Mouse (Mus musculus): Measurements from ENCODE around the gene Rec8. TPM values are rescaled to one million over a fixed set of nuclear protein-coding genes. Genes with fewer than 3 reads are reported as not detected.
A peak's percentile ranks its signal among the peaks of the same experiment; 100 is the strongest.

Gene Rec8
- total RNA-seq, 4 experiments from 2014 or later = 12.0 to 18.1 (median 13.1) TPM

- no peak for DNase-seq
These were observed 23.5 kb downstream of the Rec8 start for GRCm38 (mm10) chr14:55641291-55641690.

DNA sequence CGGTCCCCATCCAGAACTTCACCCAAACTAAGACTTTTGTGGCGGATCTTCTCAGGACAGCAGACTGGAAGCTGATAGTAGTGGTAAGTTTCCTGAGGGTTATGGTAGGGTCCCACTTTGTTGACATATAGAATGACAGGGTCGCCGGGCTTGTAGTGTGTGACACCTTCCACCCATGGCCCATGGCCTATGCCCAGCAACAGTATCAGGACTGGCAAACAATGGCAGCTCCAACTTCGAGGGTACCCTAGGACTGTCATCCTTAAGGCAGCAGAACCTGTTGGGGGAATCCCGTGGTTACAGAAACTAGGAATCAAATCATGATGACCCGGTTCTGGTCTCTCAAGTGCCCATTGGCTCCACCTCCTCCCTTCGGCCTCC is 24.8 kb downstream of the Rec8 start:
- DNase-seq = no peak

DNA sequence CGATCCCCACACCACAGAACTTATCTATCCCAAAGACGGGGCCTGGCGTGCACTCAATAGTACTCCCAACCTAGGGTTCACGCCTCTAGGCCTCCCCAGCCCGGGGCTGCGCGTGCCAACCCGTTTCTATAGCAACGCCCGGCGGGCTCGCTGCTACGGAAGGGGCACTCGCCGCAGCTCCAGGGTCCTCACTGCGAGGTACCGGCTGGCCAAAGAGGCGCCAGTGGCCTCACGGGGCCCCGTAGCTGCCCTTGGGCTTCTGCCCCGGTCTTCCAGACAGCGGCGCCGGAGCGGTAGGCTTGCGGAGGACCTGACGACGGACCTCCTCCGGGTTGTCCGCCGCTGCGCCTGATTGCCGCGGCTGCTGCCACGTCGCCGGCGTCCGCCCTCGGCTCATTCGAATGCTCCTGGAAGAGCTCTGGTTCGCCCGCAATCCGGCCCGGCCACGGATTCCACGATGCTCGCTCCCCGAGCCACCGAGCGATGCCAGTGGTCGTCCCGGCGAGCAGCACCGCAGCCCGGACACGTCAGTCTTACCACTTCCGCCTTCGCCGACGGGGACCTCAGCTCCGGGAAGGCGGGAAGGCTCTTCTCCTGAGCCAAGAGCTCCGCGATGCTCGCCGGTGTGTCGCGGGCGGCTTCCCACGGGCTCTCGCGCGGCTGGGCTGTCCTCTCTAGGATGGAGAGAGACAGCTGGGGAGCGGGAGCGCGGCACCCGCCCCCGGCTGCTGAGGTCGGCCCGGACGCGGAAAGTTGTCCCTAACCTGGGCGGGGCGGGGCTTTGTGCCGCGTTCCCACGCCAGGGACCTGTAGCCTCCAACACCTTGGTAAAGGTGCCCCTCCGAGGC is 25.4 kb downstream of the Rec8 start, which contains the start of gene Tm9sf1:
Gene Tm9sf1, minus strand, starts transcription at position 747 of the 848 bp plus-strand sequence.
- DNase-seq = peak; percentile 80

DNA sequence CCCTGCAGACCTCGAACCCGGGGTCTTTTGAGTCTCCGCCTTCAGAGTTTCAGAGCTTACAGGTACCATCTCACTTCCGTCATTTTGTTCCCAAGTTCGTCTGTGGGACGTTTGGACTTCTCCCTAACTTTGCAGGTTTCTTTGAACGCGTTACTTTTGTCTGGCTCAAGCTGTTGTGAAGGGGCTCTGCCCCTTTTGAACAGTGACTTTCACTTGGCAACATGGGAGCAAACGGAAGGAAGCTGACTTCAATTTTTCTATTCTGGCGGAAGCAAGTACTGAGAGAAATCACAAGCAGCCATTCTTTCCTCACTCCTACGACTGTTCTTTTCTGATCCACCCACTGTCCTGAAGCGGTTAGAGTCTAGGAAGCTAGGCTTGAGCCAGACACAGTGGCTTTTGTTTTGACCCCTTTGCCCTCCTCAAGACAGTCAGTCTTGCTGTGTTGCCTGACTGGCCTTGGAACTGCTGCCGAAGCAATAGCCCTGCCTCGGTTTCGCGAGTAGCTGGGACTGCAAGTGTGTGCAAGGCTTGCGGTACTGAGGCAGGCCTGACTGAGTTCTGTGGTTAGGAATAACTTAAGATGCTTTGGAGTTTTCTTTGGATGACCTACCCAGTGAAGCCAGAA is 26.5 kb downstream of the Rec8 start:
- DNase-seq = no peak

GRCm38 (mm10) chr14:55649884-55650283 is 32.0 kb downstream of the Rec8 start, which contains the start of gene Tssk4:
TSS of gene Tssk4 (plus strand) at chr14:55650184.
- DNase-seq = no peak

- DNase-seq = no peak
These were observed 33.7 kb downstream of the Rec8 start for GRCm38 (mm10) chr14:55651528-55651927.

DNA sequence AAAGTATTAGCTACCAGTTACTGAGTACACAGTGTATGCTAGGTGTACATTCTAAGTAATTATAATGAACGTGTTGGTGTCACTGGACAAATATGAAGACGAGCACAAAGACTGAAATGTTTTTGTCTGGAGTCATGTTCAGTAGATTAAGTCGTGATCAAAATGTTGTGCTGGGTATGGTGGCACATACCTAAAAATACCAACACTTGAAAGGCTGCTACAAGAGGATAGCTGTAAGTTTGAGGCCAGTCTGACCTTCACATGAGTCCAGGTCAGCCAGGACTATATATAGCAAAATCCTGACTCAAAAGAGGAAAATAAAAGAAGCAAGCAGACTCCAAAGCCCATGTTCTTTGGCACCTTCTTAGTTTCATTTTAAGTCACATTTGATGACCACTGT is 39.1 kb downstream of the Rec8 start:
- DNase-seq = no peak

GRCm38 (mm10) chr14:55658011-55658410 is 40.2 kb downstream of the Rec8 start:
- peak; percentile 76 for DNase-seq

- peak; percentile 66 for DNase-seq
These were observed 42.2 kb downstream of the Rec8 start, which contains the start of gene Mdp1 for GRCm38 (mm10) chr14:55659960-55660573. TSS of gene Mdp1 (minus strand) at chr14:55660508.

- no peak for DNase-seq
These were observed 42.8 kb downstream of the Rec8 start for GRCm38 (mm10) chr14:55660636-55661035.

DNA sequence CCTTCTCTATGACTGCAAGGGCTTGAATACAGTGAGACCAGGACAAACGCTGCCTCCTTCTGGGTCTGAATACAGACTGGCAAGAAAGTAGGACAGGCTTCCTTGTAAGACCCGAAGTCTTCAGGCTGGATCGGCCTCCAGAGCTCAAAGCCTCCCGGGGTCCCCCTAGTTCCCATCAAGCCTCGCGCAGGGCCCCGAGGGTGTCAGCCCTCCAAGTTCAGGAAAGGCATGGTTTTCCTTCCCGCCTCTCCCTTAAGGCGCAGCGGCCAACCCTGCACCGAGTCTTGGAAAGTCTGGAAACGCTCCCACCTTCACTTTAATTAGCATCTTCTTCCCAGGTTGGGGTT is 53.6 kb downstream of the Rec8 start:
- no peak for DNase-seq

GRCm38 (mm10) chr14:55671833-55672740 is 54.2 kb downstream of the Rec8 start, which contains the start of the genes Gmpr2 and Nedd8:
TSS of gene Gmpr2 (plus strand) at chr14:55671941.
TSS of gene Nedd8 (minus strand) at chr14:55672124.
- peak; percentile 94 for DNase-seq

DNA sequence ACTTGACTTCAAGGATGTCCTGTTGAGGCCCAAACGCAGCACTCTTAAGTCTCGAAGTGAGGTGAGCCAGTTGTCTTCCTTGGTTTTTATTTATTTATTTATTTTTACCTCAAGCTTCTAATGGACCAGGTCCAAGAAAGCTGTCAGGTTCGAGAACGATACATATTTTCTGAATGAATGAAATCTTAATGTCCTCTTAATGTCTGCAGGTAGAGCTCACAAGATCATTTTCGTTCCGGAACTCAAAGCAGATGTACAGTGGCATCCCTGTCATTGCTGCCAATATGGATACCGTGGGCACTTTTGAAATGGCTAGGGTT is 54.9 kb downstream of the Rec8 start:
- no peak for DNase-seq

Other genes starting within 250 kb of the Rec8 start
- gene Dhrs4, start 139.3 kb upstream of the Rec8 start, total RNA-seq (2022) = 10 to 100 TPM; 51.9 to 72.7 (median 66.9) TPM
- 10 to 100 TPM in 2 of 4 experiments, 1 to 10 TPM in 2; 5.7 to 14.0 (median 8.6) TPM for gene Carmil3, start 127.4 kb upstream of the Rec8 start, total RNA-seq (2022)
- gene Cpne6, start 107.6 kb upstream of the Rec8 start, total RNA-seq (2022) = under 1 TPM; 0.09 to 0.35 (median 0.27) TPM
- not detected for gene Nrl, start 93.1 kb upstream of the Rec8 start, total RNA-seq (2022)
- gene Pck2, start 77.8 kb upstream of the Rec8 start, total RNA-seq (2022) = 10 to 100 TPM; 36.5 to 44.6 (median 40.6) TPM
- 100 to 1,000 TPM; 146 to 159 (median 158) TPM for gene Dcaf11, start 58.0 kb upstream of the Rec8 start, total RNA-seq (2022)
- gene A730061H03Rik, start 57.6 kb upstream of the Rec8 start, total RNA-seq (2022) = 1 to 10 TPM in 1 of 4 experiments, under 1 TPM in 2, not detected in 1; 0.70 to 1.2 (median 0.81) TPM
- gene Fitm1, start 42.4 kb upstream of the Rec8 start, total RNA-seq (2022) = under 1 TPM; 0.74 to 0.98 (median 0.85) TPM
- gene Psme1, start 39.9 kb upstream of the Rec8 start, total RNA-seq (2022) = 100 to 1,000 TPM; 253 to 384 (median 292) TPM
- 10 to 100 TPM; 47.3 to 50.6 (median 49.7) TPM for gene Emc9, start 32.7 kb upstream of the Rec8 start, total RNA-seq (2022)
- 100 to 1,000 TPM; 325 to 423 (median 363) TPM for gene Psme2, start 26.9 kb upstream of the Rec8 start, total RNA-seq (2022)
- 10 to 100 TPM; 33.3 to 52.1 (median 39.2) TPM for gene Rnf31, start 26.3 kb upstream of the Rec8 start, total RNA-seq (2022)
- gene Irf9, start 14.5 kb upstream of the Rec8 start, total RNA-seq (2022) = 10 to 100 TPM; 20.2 to 28.5 (median 27.6) TPM
- gene Ipo4, start 17.9 kb downstream of the Rec8 start, total RNA-seq (2022) = 100 to 1,000 TPM in 3 of 4 experiments, 10 to 100 TPM in 1; 93.7 to 140 (median 111) TPM
- gene Gm49378, start 19.9 kb downstream of the Rec8 start, total RNA-seq (2022) = 1 to 10 TPM in 2 of 4 experiments, not detected in 2; 1.5 to 1.9 TPM
- 100 to 1,000 TPM in 2 of 4 experiments, 10 to 100 TPM in 2; 95.2 to 101 (median 98.7) TPM for gene Tm9sf1, start 25.8 kb downstream of the Rec8 start, total RNA-seq (2022)
- 1 to 10 TPM in 2 of 4 experiments, under 1 TPM in 2; 0.93 to 2.0 (median 1.5) TPM for gene Tssk4, start 32.1 kb downstream of the Rec8 start, total RNA-seq (2022)
- 10 to 100 TPM; 59.0 to 65.8 (median 62.3) TPM for gene Mdp1, start 42.5 kb downstream of the Rec8 start, total RNA-seq (2022)
- gene Gmpr2, start 53.9 kb downstream of the Rec8 start, total RNA-seq (2022) = 10 to 100 TPM; 26.3 to 36.5 (median 32.8) TPM
- 100 to 1,000 TPM; 299 to 385 (median 359) TPM for gene Nedd8, start 54.1 kb downstream of the Rec8 start, total RNA-seq (2022)
- 10 to 100 TPM; 25.5 to 44.5 (median 34.2) TPM for gene Tinf2, start 63.8 kb downstream of the Rec8 start, total RNA-seq (2022)
- under 1 TPM; 0.17 to 0.46 (median 0.30) TPM for gene Tgm1, start 95.9 kb downstream of the Rec8 start, total RNA-seq (2022)
- 10 to 100 TPM; 20.2 to 31.5 (median 26.1) TPM for gene Rabggta, start 104.2 kb downstream of the Rec8 start, total RNA-seq (2022)
- gene Dhrs1, start 127.7 kb downstream of the Rec8 start, total RNA-seq (2022) = 10 to 100 TPM; 67.5 to 76.9 (median 71.0) TPM
- gene Nop9, start 127.7 kb downstream of the Rec8 start, total RNA-seq (2022) = 10 to 100 TPM; 17.7 to 20.5 (median 19.1) TPM
- gene Cideb, start 140.4 kb downstream of the Rec8 start, total RNA-seq (2022) = under 1 TPM in 2 of 4 experiments, not detected in 2; 0.31 to 0.49 TPM
- gene Ltb4r2, start 143.4 kb downstream of the Rec8 start, total RNA-seq (2022) = under 1 TPM in 1 of 4 experiments, not detected in 3; 0.17 TPM
- gene Ltb4r1, start 147.9 kb downstream of the Rec8 start, total RNA-seq (2022) = under 1 TPM; 0.31 to 0.75 (median 0.43) TPM
- gene Adcy4, start 166.1 kb downstream of the Rec8 start, total RNA-seq (2022) = 1 to 10 TPM; 5.2 to 9.1 (median 7.8) TPM
- gene Ripk3, start 170.8 kb downstream of the Rec8 start, total RNA-seq (2022) = 1 to 10 TPM; 3.0 to 6.2 (median 5.8) TPM
- gene Nfatc4, start 205.1 kb downstream of the Rec8 start, total RNA-seq (2022) = 10 to 100 TPM; 23.3 to 45.1 (median 31.1) TPM
- 10 to 100 TPM; 14.3 to 23.2 (median 17.2) TPM for gene Nynrin, start 236.0 kb downstream of the Rec8 start, total RNA-seq (2022)

Data from adrenal gland, adult 8-10 months (tissue).